Mouse (Mus musculus): ENCODE data around the gene Ccl26.

Ccl26 gene

DNA sequence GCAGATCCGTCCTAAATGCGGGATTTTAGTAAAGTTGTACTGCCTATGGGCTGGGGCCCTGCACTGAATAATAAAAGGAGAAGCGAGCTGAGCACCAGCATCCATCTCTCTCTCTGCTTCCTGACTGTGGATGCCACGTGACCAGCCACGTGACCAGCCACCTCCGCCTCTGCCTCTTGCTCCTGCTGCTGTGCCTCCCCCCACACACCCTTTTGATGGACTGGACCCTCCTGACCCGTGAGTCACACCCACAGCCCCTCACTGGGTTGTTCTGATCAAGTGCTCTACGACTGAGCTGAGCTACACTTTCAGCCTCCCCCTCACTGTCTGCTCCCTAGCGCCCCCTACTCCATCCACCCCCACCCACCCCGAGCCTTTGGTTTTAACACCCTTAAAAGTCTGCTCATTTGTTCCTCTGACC, 25.6 kb downstream of the Ccl26 start:
- DNase-seq = no peak

DNA sequence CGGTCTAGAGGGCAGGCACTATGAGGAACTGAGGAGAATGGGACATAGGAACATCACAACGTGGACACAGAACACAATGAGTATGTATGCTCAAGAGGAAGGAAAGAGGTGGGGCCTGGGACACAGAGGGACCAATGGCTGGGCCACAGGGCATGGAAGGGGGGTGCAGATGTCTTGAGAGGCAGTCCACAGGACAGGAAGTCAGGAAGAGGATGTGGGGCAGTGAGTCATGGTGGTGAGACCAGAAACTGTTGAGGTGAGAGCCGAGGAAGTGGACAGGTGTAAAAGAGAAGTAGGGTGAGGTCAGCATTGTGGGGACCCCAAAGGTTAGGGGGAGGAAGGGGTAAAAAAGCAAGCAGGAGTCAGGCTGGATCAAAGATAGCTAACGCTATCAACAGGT, 26.0 kb downstream of the Ccl26 start:
- no peak for DNase-seq

DNA sequence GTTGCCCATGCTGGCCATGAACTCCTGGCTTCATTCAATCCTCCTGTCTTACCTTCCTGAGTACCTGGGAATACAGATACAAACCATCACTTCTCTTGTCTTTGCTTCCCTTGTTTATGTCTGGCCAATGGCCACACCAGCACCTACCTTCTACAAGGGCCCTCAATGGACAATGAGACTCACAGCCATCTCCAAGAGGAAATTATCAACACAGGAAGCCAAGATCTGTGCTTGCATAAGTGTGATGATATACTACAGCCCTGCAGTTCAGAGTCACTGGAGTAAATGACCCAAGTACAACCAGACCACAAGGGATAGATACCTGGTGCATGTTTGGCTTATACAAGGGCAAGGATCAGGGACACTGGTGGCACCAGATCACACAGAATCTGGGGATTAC, 27.5 kb downstream of the Ccl26 start:
- DNase-seq = no peak

DNA sequence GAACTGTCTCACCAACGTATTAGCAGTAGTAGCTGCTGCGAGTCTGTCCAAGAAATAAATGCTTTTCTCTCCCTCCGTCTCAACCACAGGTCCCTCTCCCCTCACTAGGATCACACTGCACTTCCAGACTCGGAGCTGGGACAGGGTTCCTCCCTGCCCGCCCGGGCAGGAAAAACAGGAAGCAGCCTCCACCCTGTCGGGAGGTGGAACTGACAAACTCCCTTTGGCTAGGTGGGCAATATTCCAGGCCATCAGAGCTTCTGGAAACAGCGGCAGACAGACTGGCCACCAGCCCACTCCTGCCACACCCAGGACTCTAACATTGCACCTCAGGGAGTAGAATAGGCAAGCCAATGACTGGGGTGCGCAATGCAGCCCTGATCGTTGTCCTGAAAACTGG, 29.9 kb downstream of the Ccl26 start:
- peak; percentile 60 for DNase-seq

DNA sequence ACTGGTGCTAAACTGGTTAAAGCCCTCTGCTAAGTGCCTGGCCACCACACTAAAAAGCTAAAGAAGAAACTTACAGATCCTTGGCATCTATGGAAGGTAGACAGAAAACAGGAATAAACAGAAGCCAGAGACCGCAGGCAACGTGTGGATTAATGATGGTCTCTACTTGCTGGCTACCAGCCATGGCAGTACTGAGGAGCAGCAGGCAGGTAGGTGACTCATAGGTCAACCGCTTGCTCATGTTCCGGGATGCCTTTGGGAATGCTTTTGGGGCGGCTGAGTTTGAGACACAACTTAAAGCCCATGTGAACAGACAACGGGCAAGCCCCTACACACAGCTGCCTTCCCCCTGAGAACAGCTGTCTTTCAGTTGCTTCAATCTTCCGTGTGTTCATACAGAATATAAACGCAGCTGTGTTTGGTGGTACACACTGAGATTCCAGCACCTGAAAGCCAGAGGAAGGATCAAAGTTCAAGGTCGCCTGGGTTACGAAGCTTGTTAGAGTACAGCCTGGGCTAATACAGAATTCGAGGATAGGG, 32.0 kb downstream of the Ccl26 start:
- no peak for DNase-seq

DNA sequence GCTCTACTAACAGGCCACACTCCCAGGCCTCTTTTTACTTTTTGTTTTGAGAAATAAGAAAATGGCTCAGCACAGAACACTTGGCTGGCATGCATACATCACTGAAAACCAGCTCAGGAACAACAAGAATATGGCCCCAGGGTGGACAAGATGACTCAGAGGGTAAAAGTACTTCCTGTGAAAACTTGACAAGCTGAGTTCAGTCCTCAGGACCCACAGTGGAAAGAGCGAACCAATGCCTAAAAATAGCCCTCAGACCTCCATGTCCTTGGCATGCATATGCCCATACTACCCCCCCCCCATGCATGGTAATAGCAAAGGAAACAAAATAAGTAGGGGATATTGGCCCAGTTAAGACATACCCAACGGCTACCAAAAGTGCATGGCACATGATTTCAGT, 33.4 kb downstream of the Ccl26 start:
- no peak for DNase-seq

DNA sequence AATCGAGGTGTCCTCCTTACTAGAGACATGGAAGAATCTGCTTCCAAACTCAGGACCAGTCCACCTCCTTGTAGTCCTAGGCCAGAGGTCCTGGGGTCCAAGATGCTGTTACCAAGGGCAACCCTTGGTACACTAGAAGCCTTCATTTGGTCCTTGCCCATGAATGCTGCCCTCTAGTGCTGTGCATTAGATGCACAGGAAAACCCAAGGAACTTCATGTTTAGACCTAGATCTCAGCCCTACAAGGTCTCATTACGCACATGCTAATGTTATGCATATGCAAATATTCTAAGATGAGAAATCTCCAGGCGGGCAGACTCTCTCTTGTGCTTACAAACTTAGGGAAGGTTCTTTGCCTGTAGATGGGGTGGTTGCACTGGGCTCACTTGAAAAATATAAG, 34.1 kb downstream of the Ccl26 start:
- no peak for DNase-seq

DNA sequence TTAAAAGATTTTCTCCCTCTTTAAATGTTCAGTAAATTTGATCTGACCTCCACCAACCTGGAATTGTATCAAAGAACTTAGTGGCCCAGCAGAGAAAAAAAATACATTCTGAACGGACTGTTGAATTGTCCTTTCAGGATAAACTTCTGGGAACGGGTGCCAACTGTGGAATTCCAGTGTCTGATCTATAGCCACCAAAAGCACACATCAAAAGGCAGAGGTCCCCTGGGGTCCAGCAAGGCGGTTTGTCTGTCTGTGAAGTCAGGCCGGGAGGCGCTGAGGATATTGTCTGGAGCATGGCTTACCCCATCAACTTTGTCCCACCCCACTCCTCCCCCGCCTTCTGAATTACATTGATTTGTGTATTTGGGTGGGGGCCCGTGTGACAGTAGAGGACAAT, 35.4 kb downstream of the Ccl26 start:
- DNase-seq = no peak

DNA sequence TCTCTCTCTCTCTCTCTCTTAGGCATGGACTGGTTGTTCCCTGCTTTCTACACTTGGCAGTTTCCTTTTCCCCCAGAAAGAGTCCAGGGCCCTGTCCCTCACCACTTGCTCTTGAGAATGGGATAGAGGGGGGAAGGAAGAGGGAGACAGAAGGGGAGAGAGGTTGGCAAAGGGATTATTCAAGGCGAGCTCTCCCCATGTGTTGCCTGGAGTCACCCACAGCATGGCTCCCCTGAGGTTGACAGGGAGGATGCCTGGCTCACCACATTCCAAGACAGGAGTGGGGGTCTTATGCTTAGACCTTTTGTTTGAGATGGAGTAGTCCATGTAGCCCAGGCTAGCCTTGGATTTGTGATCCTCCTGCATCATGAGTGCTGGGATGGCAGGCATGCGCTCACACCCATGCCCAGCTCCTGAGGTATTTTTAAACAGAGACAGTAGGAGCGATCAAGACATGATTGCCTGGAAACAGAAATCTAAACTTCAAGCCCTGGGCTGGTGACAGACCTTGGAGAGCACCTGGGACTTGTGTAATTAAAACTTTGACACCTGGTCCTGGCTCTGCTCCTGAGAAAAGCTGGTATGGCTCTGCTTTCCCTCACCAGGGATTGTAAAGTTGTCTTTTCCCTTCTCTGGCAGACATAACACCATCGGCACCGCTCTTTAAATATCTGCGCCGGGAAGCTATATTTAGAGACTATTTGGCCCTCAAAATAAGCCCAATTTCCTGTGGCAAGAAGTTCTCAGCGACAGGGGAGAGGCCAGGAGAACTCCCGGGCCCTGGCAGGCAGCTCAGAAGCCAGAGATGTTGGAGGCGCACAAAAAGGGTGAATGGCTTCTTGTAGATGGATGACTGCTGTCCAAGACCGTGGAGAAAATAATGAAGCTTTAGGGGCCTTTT, 38.5 kb downstream of the Ccl26 start:
- no peak for DNase-seq

DNA sequence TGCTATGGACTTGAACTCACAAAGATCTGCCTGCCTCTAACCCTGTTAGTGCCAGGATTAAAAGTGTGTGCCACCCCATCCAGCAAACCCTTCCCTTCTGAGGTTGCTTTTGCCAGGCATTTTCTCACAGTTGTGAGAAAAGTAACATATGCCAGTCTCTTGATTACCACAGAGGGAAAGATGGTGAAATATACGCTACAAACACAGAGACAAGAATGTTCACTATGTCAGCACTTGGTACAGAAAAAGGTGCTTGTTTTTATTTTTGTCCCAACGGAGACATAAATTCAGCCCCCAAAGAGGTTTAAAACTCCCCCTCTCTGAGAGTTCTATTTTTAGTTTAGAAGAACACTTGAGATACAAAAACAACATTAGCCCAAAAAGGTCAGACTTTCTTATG, 39.3 kb downstream of the Ccl26 start:
- no peak for DNase-seq

DNA sequence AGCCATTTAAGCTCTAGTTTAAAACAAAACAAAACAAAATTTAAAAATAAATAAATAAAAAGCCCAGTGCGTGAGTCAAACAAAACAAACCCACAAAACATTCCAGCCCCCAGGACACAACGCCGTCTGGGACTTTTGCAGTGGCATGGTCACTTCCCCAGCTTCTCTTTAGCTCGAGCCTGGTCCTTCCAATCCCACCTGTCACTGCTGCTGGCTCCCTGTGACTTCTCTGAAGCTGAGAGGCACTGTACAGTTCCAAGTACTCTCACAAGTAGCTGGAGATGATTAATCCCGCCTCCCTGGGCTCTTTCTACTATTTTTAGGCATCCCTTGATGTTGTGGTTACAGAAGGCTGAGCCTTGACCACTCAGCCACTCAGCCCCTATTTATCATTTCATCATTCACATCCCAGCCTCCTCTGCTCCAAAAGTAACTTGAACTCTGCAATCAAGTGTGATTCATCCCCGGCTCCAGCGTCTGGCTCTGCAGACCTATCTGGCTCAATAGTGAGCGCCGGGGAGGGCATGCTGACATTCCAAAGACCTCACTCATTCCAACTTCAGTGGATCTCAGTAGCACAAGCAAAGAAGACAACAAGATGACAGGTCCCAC, 41.2 kb downstream of the Ccl26 start:
- DNase-seq = no peak

DNA sequence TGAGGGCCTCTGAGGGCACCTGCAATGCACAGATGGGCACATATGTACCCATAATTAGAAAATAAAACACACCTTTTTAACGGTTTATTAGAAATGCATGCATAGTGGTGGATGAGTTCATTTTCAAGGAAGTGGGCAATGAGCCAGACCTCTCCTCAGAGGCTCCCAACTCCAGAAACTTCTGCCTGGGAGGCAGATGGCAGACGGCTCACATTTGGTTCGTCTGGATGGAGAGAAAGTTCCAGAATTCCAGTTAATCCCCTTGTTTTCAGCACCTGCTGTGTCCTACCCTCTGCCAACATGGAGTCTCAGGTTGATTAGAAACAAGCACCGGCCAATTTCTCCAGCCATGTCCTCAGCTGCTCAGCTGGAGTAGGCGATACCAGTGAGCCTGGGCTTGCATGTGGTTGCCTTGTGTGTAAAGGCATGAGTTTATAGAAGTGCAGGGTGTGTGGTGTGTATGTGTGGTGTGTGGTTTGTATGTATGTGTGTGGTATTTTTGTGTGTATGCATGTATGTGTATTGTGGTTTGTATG, 46.0 kb downstream of the Ccl26 start:
- no peak for DNase-seq

DNA sequence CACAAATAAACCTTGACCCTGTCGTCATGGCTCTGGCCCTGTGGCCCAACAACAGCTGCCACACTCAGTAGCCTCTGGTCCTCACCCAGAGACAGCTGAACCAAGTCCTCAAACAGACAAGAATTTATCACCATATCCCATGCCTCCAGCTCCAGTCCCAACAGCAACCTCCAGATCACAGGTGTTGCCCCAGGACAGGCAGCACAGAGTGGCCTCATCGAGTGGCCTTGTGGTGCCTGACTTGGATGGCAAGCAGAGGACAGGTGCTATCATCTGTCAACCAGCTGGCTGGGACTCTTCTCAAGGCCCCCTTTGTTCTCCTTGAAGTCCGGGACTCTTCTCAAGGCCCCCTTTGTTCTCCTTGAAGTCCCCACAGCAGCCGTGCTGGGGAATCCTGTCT, 50.2 kb downstream of the Ccl26 start:
- DNase-seq = no peak

DNA sequence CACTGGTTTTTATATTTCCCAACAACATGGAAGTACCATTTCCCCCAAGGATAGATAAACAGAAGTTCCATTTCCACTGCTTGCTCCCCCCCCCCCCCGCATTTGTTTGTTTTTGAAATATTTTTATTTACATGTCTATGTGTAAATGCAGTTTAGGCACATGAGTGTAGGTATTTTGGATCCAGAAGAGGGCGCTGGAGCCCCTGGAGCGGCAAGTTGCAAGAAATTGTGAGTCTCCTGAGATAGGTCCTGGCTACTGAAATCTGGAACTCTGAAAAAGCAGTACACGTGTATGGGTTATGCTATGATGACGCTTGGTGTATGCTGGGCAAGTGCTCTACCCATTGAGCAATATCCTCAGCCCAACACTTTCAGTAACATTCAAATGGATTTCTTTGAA, 52.3 kb downstream of the Ccl26 start:
- DNase-seq = no peak

Data from kidney, adult 18-20 months (tissue).